19 mouse cellular contexts compared by ENCODE assay signal in the genomic region with DNA sequence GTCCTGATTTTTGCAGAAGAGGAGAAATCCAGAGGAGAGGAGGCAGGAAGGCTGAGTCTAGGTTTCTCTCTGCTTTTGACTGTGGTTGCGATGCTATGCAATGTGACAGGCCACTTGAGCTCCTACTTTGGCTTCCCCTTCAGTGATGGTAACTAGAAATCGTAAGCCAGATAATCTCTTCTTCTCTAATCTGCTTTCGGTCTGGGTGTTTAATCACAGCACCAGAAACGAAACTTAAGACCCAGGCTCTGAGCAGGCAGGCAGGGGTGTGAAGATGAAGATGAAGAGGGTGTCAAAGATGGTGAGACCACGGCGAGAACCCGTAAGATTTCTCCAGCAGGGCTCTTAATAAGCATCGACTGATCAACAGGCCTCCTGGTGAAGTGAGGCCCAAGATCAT. TPM values are rescaled to one million over a fixed set of nuclear protein-coding genes. Genes with fewer than 3 reads are reported as not detected.
"Had no signal": no experiment of that assay in that cellular context is flagged by ENCODE, and none has a peak within 500 bp of the region (broad histone marks: within the 10 kb centered on the region; RNA-seq: fewer than 3 reads in every experiment).

No protein-coding gene starts in this region.

- H3K9ac ChIP-seq: intestine, embryonic 15.5 days; kidney, embryonic 15.5 days; limb, embryonic 13.5 days; liver, embryonic 13.5 days; lung, embryonic 14.5 days; midbrain, embryonic 13.5 days; neural tube, embryonic 13.5 days had no signal

- H3K27ac ChIP-seq: intestine, embryonic 15.5 days; kidney, embryonic 15.5 days; layer of hippocampus, adult 2 months; limb, embryonic 10.5 days; limb, embryonic 13.5 days; liver, embryonic 13.5 days; midbrain, embryonic 10.5 days; midbrain, embryonic 13.5 days; neural tube, embryonic 13.5 days; stomach, postnatal 0 days had no signal

- DNase-seq: kidney, adult 11 months; kidney, adult 8-10 months; layer of hippocampus, adult 9-11 months; liver, embryonic 13.5 days; lung, embryonic 14.5 days; thymus, adult 2 months had no signal

- H3K9me3 ChIP-seq: intestine, embryonic 15.5 days; kidney, embryonic 15.5 days; limb, embryonic 10.5 days; limb, embryonic 13.5 days; liver, embryonic 13.5 days; midbrain, embryonic 10.5 days; midbrain, embryonic 13.5 days had no signal

- H3K4me1 ChIP-seq: intestine, embryonic 15.5 days; kidney, embryonic 15.5 days; limb, embryonic 13.5 days; neural tube, embryonic 13.5 days had no signal

- H3K4me3 ChIP-seq: intestine, embryonic 15.5 days; kidney, embryonic 15.5 days; layer of hippocampus, adult 2 months; limb, embryonic 10.5 days; limb, embryonic 13.5 days; liver, embryonic 13.5 days; midbrain, embryonic 10.5 days; midbrain, embryonic 13.5 days; myocyte; neural tube, embryonic 13.5 days had no signal

- H3K4me2 ChIP-seq: intestine, embryonic 15.5 days; kidney, embryonic 15.5 days; limb, embryonic 13.5 days; liver, embryonic 13.5 days; lung, embryonic 14.5 days; midbrain, embryonic 13.5 days; neural tube, embryonic 13.5 days had no signal

- H3K36me3 ChIP-seq: intestine, embryonic 15.5 days; kidney, embryonic 15.5 days; limb, embryonic 10.5 days; limb, embryonic 13.5 days; liver, embryonic 13.5 days; midbrain, embryonic 10.5 days; midbrain, embryonic 13.5 days; neural tube, embryonic 13.5 days had no signal

- H3K27me3 ChIP-seq: intestine, embryonic 15.5 days; kidney, embryonic 15.5 days; limb, embryonic 13.5 days; liver, embryonic 13.5 days; megakaryocyte, embryonic 14.5 days; midbrain, embryonic 13.5 days; neural tube, embryonic 13.5 days had no signal

- ATAC-seq: intestine, embryonic 15.5 days; lung, postnatal 0 days; midbrain, embryonic 13.5 days; midbrain, embryonic 16.5 days had no signal

RNA-seq across cellular contexts. Expression of a gene that starts 51.9 kb away (rescaled TPM):
- polyA plus RNA-seq: myocyte had no signal
